Mouse (Mus musculus) embryonic facial prominence, embryonic 14.5 days (tissue): ENCODE results near the gene Wdr74. TPM values are rescaled to one million over a fixed set of nuclear protein-coding genes. Genes with fewer than 3 reads are reported as not detected.

Experiments used
- ATAC-seq: fragments of 200-750 bp; cut with Nextera tagmentation; 2 replicates; pipeline ENCODE4 v1.8.0; 2017; ENCODE audit warnings: low read depth, moderate number of reproducible peaks, moderate TSS enrichment
- DNase-seq: peaks from one replicate; pipeline ENCODE4 v3.0.0-alpha.2; 2015; ENCODE audit warnings: low spot score
- H3K27ac ChIP-seq: fragments of 300-500 bp; sonication (generic); replicated peaks from 2 replicates; pipeline ENCODE4 v1.5.1; 2014; ENCODE audit warnings: low read depth, mild to moderate bottlenecking, low read length, moderate library complexity
- H3K27me3 ChIP-seq: fragments of 300-500 bp; sonication (generic); replicated peaks from 2 replicates; pipeline ENCODE4 v1.6.1; 2014; ENCODE audit warnings: low read length; ENCODE audit not compliant: control insufficient read depth, insufficient read depth
- H3K36me3 ChIP-seq: fragments of 300-500 bp; sonication (generic); 2 replicates; pipeline ENCODE4 v1.6.1; 2014; ENCODE audit warnings: low read length, mixed read lengths; ENCODE audit not compliant: control insufficient read depth, insufficient read depth
- H3K4me1 ChIP-seq: fragments of 300-500 bp; sonication (generic); 2 replicates; pipeline ENCODE4 v1.6.1; 2014; ENCODE audit warnings: antibody characterized with exemption, low read length; ENCODE audit not compliant: control insufficient read depth, insufficient read depth
- H3K4me2 ChIP-seq: fragments of 300-500 bp; sonication (generic); 2 replicates; pipeline ENCODE4 v1.6.1; 2014; ENCODE audit warnings: low read depth, mild to moderate bottlenecking, low read length, moderate library complexity, mixed read lengths
- H3K4me3 ChIP-seq: fragments of 300-500 bp; sonication (generic); 2 replicates; pipeline ENCODE4 v1.5.1; 2014; ENCODE audit warnings: low read depth, mild to moderate bottlenecking, low read length
- H3K9ac ChIP-seq: fragments of 300-500 bp; sonication (generic); 2 replicates; pipeline ENCODE4 v1.6.1; 2014; ENCODE audit warnings: low read depth, mild to moderate bottlenecking, low read length, moderate library complexity, mixed read lengths
- H3K9me3 ChIP-seq: fragments of 300-500 bp; sonication (generic); 2 replicates; pipeline ENCODE4 v1.6.1; 2016; ENCODE audit warnings: low read length; ENCODE audit not compliant: control insufficient read depth
- WGBS: fragments of 180-500 bp; shearing (Covaris S2); extraction: QIAGEN DNeasy Blood & Tissue Kit; methylation state at CpG from one replicate; pipeline ENCODE4 v1.1.7; 2014; 5-methylcytosine and 5-hydroxymethylcytosine counted together
- polyA plus RNA-seq: library from polyadenylated mRNA; unstranded; fragments of >200 nt; fragmentation: Nextera tagmentation; extraction: Ambion mirVana; gene quantifications from 2 replicates; pipeline ENCODE4 v1.2.1, GENCODE M21; 2014

Wdr74 gene
- polyA plus RNA-seq, 1 experiment from 2014 or later: 76.6 TPM

DNA sequence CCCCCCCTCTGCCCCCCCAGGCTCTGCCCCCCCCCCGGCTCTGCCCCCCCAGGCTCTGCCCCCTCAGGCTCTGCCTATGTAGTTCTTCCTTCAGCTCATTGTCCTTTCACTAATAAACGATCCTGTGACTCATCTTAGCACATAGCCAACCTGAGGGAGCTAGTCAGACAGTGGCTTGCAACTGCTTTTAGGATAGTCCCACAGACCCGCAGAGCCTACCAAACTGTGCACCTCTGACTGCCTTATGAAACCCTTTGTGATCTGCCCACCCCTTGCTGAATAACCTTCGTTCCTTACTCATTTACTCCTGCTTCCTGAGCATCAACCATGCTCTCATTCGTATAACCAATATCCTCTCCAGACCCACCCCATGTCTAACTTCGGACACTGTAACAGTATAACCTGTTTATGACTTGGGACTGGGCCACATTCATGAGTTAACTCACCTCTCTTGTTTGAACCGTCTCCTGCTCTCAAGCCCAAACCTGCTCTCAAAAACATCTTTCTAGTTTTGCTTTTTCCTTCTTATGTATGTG is 29.4 kb upstream of the Wdr74 start:
- ATAC-seq (no peak), DNase-seq (no peak)
- WGBS: 76% methylated on average over 7 of the region's 7 CpGs
- no peaks in the 10 kb centered on the region for H3K27me3 ChIP-seq
- no peak overlapping the region for H3K9ac ChIP-seq
- H3K4me2 ChIP-seq: no peak overlapping the region
- H3K36me3 ChIP-seq: peaks cover 49% of the 10 kb centered on the region
- H3K27ac ChIP-seq: no peak overlapping the region
- peaks cover 7% of the 10 kb centered on the region; the same call in 1 of the 2 replicates for H3K4me1 ChIP-seq
- no peak overlapping the region for H3K4me3 ChIP-seq
- no peaks in the 10 kb centered on the region for H3K9me3 ChIP-seq

DNA sequence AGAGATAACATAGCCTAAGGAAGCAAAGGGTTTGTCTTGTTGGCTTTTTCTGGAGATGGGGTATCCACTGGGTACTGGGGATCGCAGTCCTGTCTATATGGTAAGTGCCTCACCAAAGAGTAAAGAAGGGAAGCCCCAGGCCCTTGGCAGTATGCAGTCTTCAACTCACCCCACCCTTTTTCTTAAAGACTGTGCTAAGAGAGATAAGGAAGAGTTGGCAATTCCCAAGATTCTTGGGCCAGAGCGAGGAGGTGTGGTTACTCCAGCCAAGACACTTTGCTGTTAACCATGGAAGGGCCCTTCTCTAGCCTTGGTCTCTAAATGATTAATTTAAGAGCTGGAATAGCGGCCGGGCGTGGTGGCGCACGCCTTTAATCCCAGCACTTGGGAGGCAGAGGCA is 28.7 kb upstream of the Wdr74 start:
- ATAC-seq: no peak
- peaks cover 56% of the 10 kb centered on the region for H3K36me3 ChIP-seq
- no peaks in the 10 kb centered on the region for H3K9me3 ChIP-seq

DNA sequence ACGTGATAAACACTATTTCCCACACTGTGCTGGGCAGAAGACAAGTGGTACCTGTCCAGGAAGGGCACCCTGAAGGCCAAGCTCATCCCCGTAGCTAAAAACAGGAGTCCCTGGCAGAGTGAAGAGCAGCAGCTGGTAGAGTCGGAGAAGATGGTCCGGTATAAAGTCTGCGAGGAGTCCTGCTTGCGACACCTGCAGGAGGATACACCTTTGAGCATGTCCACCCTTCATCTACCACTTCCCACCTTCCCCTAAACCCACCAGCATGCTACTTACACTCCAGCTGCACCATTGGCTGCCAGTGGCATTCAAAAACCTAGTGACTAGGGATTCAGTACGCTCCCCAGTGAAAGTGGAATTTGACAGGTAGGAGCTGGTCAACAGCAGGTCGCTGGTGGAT is 26.7 kb upstream of the Wdr74 start:
- H3K4me3 ChIP-seq: no peak overlapping the region
- DNase-seq: no peak
- peaks cover 61% of the 10 kb centered on the region for H3K36me3 ChIP-seq
- H3K27ac ChIP-seq: no peak overlapping the region
- H3K9me3 ChIP-seq: no peaks in the 10 kb centered on the region
- no peaks in the 10 kb centered on the region for H3K27me3 ChIP-seq
- WGBS: 92% methylated on average over 8 of the region's 8 CpGs
- peaks cover 15% of the 10 kb centered on the region for H3K4me1 ChIP-seq
- no peak overlapping the region for H3K4me2 ChIP-seq
- no peak for ATAC-seq
- H3K9ac ChIP-seq: no peak overlapping the region

More for the DNA sequence above, 28.7 kb upstream of the Wdr74 start:
- Histone ChIP-seq H3K27me3 (no peaks in the 10 kb centered on the region), H3K4me3 (no peak overlapping the region), H3K9ac (no peak overlapping the region), H3K4me1 (peaks cover 13% of the 10 kb centered on the region), H3K4me2 (no peak overlapping the region), H3K27ac (no peak overlapping the region)
- 94% methylated on average over 7 of the region's 7 CpGs for WGBS
- DNase-seq: no peak

DNA sequence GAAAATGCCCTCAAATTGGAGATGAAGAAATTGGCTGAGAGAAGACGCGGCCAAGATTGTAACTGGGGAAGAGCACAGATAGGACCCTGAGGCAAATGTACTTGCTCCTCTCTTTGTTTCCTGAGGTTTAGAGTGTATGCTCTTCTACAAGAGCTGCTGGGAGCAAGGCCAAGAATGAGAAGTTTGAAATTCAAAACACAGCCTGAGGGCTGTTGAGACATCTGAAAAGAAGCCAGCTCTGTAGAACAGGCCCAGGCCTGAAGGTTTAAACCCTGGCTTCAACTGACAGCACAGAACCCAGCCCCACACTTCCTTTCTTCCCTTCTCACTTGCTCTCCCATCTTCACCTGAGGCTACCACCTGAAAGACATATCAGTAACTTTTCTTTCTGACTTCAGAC is 25.6 kb upstream of the Wdr74 start:
- ATAC-seq: peak; percentile 28
- Histone ChIP-seq H3K4me2 (0 out of 2 replicates have a peak overlapping the region, but pooled peaks have one; percentile 73), H3K36me3 (peaks cover 61% of the 10 kb centered on the region)

DNA sequence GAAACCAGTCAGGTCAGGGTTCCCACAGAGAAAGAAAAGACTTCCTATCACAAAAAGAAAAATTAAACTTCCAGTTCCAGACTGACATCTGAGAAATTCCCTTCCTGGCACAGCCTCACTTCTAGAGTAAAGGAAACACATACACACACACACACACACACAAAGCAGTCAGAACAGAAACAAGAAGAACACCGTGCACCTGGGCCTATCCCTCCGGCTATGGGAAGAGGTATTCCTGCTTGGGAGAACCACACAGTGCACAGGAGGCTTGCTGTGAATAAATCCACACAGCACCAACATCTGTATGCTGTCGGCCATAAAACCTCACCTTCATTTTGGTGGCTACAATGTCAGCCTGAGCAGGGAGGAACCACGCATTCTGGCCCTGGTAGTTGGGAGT is 24.1 kb upstream of the Wdr74 start:
- Histone ChIP-seq H3K27ac (peak overlapping the region; percentile 94), H3K9me3 (no peaks in the 10 kb centered on the region), H3K9ac (peak overlapping the region; percentile 93), H3K4me1 (peaks cover 19% of the 10 kb centered on the region), H3K36me3 (peaks cover 58% of the 10 kb centered on the region), H3K4me2 (peak overlapping the region; percentile 73), H3K27me3 (no peaks in the 10 kb centered on the region), H3K4me3 (peak overlapping the region; percentile 89)
- ATAC-seq (no peak), DNase-seq (peak; percentile 62)
- 61% methylated on average over 4 of the region's 4 CpGs for WGBS

More for the DNA sequence above, 25.6 kb upstream of the Wdr74 start:
- peak; percentile 93 for DNase-seq
- WGBS: 78% methylated on average over 2 of the region's 2 CpGs
- peaks cover 19% of the 10 kb centered on the region for H3K4me1 ChIP-seq
- no peaks in the 10 kb centered on the region for H3K27me3 ChIP-seq
- H3K9me3 ChIP-seq: no peaks in the 10 kb centered on the region
- no peak overlapping the region for H3K9ac ChIP-seq
- H3K4me3 ChIP-seq: no peak overlapping the region
- H3K27ac ChIP-seq: peak overlapping the region; percentile 45

DNA sequence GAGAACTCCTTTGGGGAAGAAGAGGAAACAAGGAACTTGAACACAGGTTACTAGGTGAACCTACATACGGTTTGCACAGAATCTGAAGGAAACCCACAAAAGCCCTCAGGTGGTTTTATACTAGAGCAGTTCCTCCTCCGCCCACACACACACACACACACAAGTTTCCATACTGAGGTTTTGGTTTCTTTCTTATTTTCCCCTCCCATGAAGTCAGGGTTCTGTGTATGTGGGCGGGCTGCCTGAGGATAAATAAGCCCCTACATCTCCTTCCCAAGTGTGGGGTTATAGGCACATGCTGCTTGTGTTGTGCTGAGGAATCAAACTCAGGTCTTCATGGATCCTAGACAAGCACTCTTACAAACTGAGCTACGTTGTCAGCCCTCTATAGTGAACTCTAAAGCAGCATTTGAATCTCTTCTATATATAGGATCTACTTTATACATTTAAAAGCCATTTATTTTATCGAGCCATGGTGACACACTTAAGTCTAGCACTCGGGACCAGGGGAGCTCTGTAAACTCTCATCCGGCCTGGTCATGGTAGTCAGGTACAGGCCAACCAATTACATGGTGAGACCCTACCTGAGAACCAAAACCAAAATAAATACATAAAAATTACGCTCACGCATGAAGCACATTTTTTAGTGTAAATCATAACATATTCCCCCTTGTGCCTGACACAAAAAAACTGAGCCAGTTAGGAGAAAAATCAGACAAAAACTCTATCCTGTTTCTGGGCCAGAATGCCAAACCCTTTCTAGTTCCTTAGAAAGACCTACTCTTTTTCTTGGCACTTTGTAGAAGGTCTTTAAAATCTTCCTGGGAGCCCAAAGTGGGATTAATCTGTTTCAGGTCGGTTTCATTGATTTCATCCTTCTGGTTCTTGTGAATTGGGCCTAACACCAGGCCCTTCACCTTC is 23.4 kb upstream of the Wdr74 start:
- peak overlapping the region; percentile 94 for H3K27ac ChIP-seq
- peak overlapping the region; percentile 89 for H3K4me3 ChIP-seq
- H3K27me3 ChIP-seq: no peaks in the 10 kb centered on the region
- H3K4me2 ChIP-seq: peak overlapping the region; percentile 73
- peak; percentile 31 for DNase-seq
- H3K9ac ChIP-seq: peak overlapping the region; percentile 93
- H3K36me3 ChIP-seq: peaks cover 51% of the 10 kb centered on the region
- WGBS: 48% methylated on average over 10 of the region's 10 CpGs
- no peak for ATAC-seq
- peaks cover 19% of the 10 kb centered on the region for H3K4me1 ChIP-seq
- no peaks in the 10 kb centered on the region for H3K9me3 ChIP-seq

DNA sequence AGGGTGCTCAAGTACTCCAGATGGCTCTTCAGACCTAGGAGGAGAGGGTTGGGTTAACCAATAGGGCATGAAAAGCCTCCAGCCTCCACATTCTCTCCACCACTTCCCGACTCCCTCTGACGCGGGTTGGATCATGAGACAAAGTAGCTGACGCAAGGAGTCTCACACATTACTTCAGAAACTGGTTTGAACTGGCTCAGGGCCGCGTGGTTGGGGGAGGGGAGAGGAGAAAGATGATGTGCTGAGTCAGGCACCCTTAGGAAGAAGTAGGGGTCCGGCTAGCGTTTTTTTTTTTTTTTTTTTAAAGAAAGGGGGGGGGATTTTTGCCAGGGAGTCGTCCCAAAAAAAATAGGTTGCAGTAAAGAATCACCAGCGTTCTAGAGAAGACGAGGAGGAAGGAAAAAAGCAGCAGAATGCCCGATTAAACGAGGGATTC is 22.7 kb upstream of the Wdr74 start:
- 0% methylated on average over 13 of the region's 13 CpGs for WGBS
- peak overlapping the region; percentile 73 for H3K4me2 ChIP-seq
- ATAC-seq (peak; percentile 58), DNase-seq (peak; percentile 91)
- H3K4me3 ChIP-seq: peak overlapping the region; percentile 89
- peak overlapping the region; percentile 94 for H3K27ac ChIP-seq
- H3K9ac ChIP-seq: peak overlapping the region; percentile 93
- H3K4me1 ChIP-seq: peaks cover 19% of the 10 kb centered on the region
- no peaks in the 10 kb centered on the region for H3K9me3 ChIP-seq
- H3K36me3 ChIP-seq: peaks cover 44% of the 10 kb centered on the region
- H3K27me3 ChIP-seq: no peaks in the 10 kb centered on the region

DNA sequence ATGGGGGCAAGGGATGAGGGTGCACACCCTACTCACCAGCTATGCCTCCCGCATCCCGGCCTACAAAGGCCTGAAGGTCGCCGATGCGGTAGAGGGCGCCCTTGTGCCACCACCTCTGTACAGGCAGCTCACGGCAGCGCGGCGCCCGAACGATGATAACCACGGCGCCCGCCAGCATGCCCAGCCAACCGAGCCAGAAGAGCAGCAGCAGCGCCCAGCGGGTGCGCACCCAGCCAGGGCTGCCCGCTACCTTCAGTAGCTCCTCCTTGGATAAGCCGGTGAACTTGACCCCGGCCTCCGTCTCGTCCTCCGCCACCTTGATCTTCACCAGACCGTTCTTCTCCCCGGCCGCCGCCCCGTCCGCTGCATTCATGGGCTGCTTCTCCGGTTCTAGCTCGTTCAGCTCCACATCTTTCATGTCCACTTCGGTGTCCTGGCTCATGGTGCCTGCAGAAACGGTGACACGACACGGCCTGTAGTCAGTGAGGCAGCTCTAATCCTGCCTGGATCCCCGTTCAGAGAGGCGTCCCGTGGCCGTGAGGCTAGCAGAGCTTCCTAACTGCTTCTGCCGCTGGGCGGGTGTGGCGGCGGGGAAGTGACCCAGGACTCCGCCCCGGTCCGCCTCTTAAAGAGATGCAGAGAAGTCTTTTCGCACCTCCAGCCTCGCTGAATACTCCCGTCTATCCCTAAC is 22.2 kb upstream of the Wdr74 start:
- DNase-seq (peak; percentile 93), ATAC-seq (peak; percentile 91)
- Histone ChIP-seq H3K27me3 (no peaks in the 10 kb centered on the region), H3K27ac (peak overlapping the region; percentile 94), H3K4me2 (peak overlapping the region; percentile 73), H3K9ac (peak overlapping the region; percentile 93), H3K9me3 (no peaks in the 10 kb centered on the region), H3K4me3 (peak overlapping the region; percentile 89), H3K4me1 (peaks cover 19% of the 10 kb centered on the region), H3K36me3 (peaks cover 39% of the 10 kb centered on the region)
- WGBS: under 1% methylated on average over 30 of the region's 51 CpGs
